ENCODE assay signal across 9 mouse cellular contexts in the genomic region with DNA sequence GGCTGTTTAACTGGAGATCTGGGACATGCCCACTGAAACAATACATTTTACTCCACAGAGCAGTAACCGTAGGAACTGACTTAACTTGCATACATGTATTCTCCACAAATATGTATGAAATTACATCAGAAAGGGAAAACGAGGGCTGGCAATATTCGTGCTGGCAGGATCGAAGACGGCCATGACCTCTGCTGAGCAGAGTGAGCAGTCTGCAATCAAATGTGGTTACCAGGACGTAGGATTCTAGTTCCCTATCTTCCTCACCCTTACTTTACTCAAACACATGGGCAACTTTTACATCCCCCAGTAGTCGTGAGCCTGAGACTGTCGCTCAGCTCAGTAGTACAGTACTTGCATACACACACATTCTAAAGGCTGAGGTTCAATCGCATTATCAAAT. TPM values are rescaled to one million over a fixed set of nuclear protein-coding genes. Genes with fewer than 3 reads are reported as not detected.
DNase-seq lines count a peak whose midpoint lies in the region; ATAC-seq and TF ChIP-seq lines count a peak whose summit lies in the region.
"Had no signal": no experiment of that assay in that cellular context is flagged by ENCODE, and none has a peak within 500 bp of the region (broad histone marks: within the 10 kb centered on the region; RNA-seq: fewer than 3 reads in every experiment).

No protein-coding gene starts in this region.

- H3K4me1 ChIP-seq in heart, embryonic 10.5 days = peaks cover 17% of the 10 kb centered on the region; the same call in 1 of the 2 replicates
- peaks cover 38% of the 10 kb centered on the region for H3K4me1 ChIP-seq in G1E (ENCODE audit: insufficient read depth, low read depth, low read length)
- peaks cover 17% of the 10 kb centered on the region for H3K4me1 ChIP-seq in hindbrain, embryonic 10.5 days (replicated peaks)
- peaks cover 19% of the 10 kb centered on the region for H3K4me1 ChIP-seq in midbrain, embryonic 10.5 days

- no peaks in the 10 kb centered on the region for H3K9me3 ChIP-seq in heart, embryonic 10.5 days
- H3K9me3 ChIP-seq in G1E (replicated peaks) = no peaks in the 10 kb centered on the region
- no peaks in the 10 kb centered on the region for H3K9me3 ChIP-seq in hindbrain, embryonic 10.5 days
- no peaks in the 10 kb centered on the region for H3K9me3 ChIP-seq in midbrain, embryonic 10.5 days (replicated peaks)

- H3K27ac ChIP-seq in heart, embryonic 10.5 days = no peak overlapping the region
- H3K27ac ChIP-seq in hindbrain, embryonic 10.5 days = no peak overlapping the region
- H3K27ac ChIP-seq in midbrain, embryonic 10.5 days (replicated peaks) = no peak overlapping the region

- 85% methylated on average over 9 of the region's 9 CpGs for WGBS in heart, embryonic 10.5 days
- 88% methylated on average over 9 of the region's 9 CpGs for WGBS in hindbrain, embryonic 10.5 days
- WGBS in midbrain, embryonic 10.5 days = 93% methylated on average over 9 of the region's 9 CpGs

- intact Hi-C loops in heart, postnatal 36 days (cut with DNase I) = no loop called here

- DNase-seq in heart, embryonic 10.5 days (ENCODE audit: low spot score) = no peak
- no peak for DNase-seq in heart, postnatal 36 days
- peak; percentile 33 for DNase-seq in G1E (ENCODE audit: low spot score)
- no peak for DNase-seq in hindbrain, embryonic 10.5 days (ENCODE audit: low spot score)
- DNase-seq in midbrain, embryonic 10.5 days (ENCODE audit: low spot score) = no peak
- DNase-seq in thymus, postnatal 25 days = no peak
- DNase-seq in spleen, adult 12 weeks (ENCODE audit: low spot score) = no peak
- DNase-seq: right cerebral cortex, postnatal 25 days had no signal

- TF ChIP-seq CTCF in G1E (IDR thresholded peaks at IDR 0.05; ENCODE audit: low read depth, low read length) = no peak

- no peaks in the 10 kb centered on the region for H3K27me3 ChIP-seq in heart, embryonic 10.5 days (ENCODE audit: insufficient read depth, poor library complexity, severe bottlenecking)
- H3K27me3 ChIP-seq in G1E (ENCODE audit: insufficient read depth, low read length) = no peaks in the 10 kb centered on the region
- no peaks in the 10 kb centered on the region for H3K27me3 ChIP-seq in hindbrain, embryonic 10.5 days (ENCODE audit: insufficient read depth, poor library complexity, severe bottlenecking)
- no peaks in the 10 kb centered on the region for H3K27me3 ChIP-seq in midbrain, embryonic 10.5 days (ENCODE audit: low read depth, poor library complexity, severe bottlenecking)

- peak; percentile 29; the same call in 1 of the 2 replicates for ATAC-seq in G1E (ENCODE audit: extremely low read depth, insufficient number of reproducible peaks, low FRiP score, poor library complexity, severe bottlenecking)
- no peak for ATAC-seq in frontal cortex, adult (ENCODE audit: low TSS enrichment)

- H3K4me3 ChIP-seq in heart, embryonic 10.5 days = peak overlapping the region; percentile 92
- peak overlapping the region; percentile 88 for H3K4me3 ChIP-seq in G1E (ENCODE audit: low read depth, low read length)
- peak overlapping the region; percentile 80 for H3K4me3 ChIP-seq in hindbrain, embryonic 10.5 days
- peak overlapping the region; percentile 90 for H3K4me3 ChIP-seq in midbrain, embryonic 10.5 days

- peaks cover 47% of the 10 kb centered on the region for H3K36me3 ChIP-seq in heart, embryonic 10.5 days
- H3K36me3 ChIP-seq in G1E (replicated peaks) = peaks cover 42% of the 10 kb centered on the region
- H3K36me3 ChIP-seq in hindbrain, embryonic 10.5 days = peaks cover 55% of the 10 kb centered on the region
- H3K36me3 ChIP-seq in midbrain, embryonic 10.5 days = peaks cover 54% of the 10 kb centered on the region

RNA-seq across cellular contexts. Expression of a gene that starts 1.7 kb away (rescaled TPM):
- polyA plus RNA-seq in heart, embryonic 10.5 days (2016; fragmentation: Nextera tagmentation; extraction: Ambion mirVana) = 56.4 and 59.3 TPM in 2 replicates
- 10 to 100 TPM; 46.9 to 48.2 TPM for total RNA-seq in heart, postnatal 36 days (2021)
- total RNA-seq in G1E (2014; fragmentation: Nextera tagmentation) = 153 and 177 TPM in 2 replicates
- 82.9 and 97.1 TPM in 2 replicates for total RNA-seq in G1E (2017)
- polyA plus RNA-seq in G1E (2012) = 37.8 and 41.3 TPM in 2 replicates
- 63.4 and 67.5 TPM in 2 replicates for polyA plus RNA-seq in hindbrain, embryonic 10.5 days (2016; fragmentation: Nextera tagmentation; extraction: Ambion mirVana)
- 60.6 and 66.7 TPM in 2 replicates for polyA plus RNA-seq in midbrain, embryonic 10.5 days (2016; fragmentation: Nextera tagmentation; extraction: Ambion mirVana)

RNA-seq across cellular contexts. Expression of a gene that starts 37.3 kb away (rescaled TPM):
- 10.5 and 14.9 TPM in 2 replicates for polyA plus RNA-seq in heart, embryonic 10.5 days (2016; fragmentation: Nextera tagmentation; extraction: Ambion mirVana)
- 1 to 10 TPM; 6.4 to 8.8 TPM for total RNA-seq in heart, postnatal 36 days (2021)
- total RNA-seq in G1E (2014; fragmentation: Nextera tagmentation) (7.9 and 10.9 TPM in 2 replicates), G1E (2017) (3.5 and 3.9 TPM in 2 replicates)
- 1.5 and 2.2 TPM in 2 replicates for polyA plus RNA-seq in G1E (2012)
- 22.0 and 22.2 TPM in 2 replicates for polyA plus RNA-seq in hindbrain, embryonic 10.5 days (2016; fragmentation: Nextera tagmentation; extraction: Ambion mirVana)
- polyA plus RNA-seq in midbrain, embryonic 10.5 days (2016; fragmentation: Nextera tagmentation; extraction: Ambion mirVana) = 19.5 and 24.8 TPM in 2 replicates
